Mouse (Mus musculus) heart, adult 2 months (tissue): ENCODE data around the gene Limch1. TPM values are rescaled to one million over a fixed set of nuclear protein-coding genes. Genes with fewer than 3 reads are reported as not detected.

Experiments
- DNase-seq, 2 experiments: peaks; one replicate each; pipeline ENCODE4 v3.0.0; 2021
- H3K27ac ChIP-seq: fragments of 200-600 bp; 2 replicates; pipeline ENCODE4 v1.8.1; 2022
- H3K27me3 ChIP-seq: fragments of 200-500 bp; 2 replicates; pipeline ENCODE4 v1.6.1; 2012; ENCODE audit warnings: mild to moderate bottlenecking, low read length, inconsistent platforms, mixed read lengths; ENCODE audit not compliant: control insufficient read depth, insufficient read depth
- H3K36me3 ChIP-seq: fragments of 200-500 bp; 2 replicates; pipeline ENCODE4 v1.6.1; 2012; ENCODE audit warnings: low read length, inconsistent platforms; ENCODE audit not compliant: control insufficient read depth, insufficient read depth
- H3K4me1 ChIP-seq: fragments of 200-500 bp; 2 replicates; pipeline ENCODE4 v1.6.1; 2011; ENCODE audit warnings: low read length; ENCODE audit not compliant: control insufficient read depth, insufficient read depth
- H3K4me3 ChIP-seq: fragments of 200-600 bp; 2 replicates; pipeline ENCODE4 v1.8.1; 2022
- H3K79me2 ChIP-seq: fragments of 200-500 bp; replicated peaks from 2 replicates; pipeline ENCODE4 v1.6.1; 2012; ENCODE audit warnings: mild to moderate bottlenecking, inconsistent platforms, low read length, moderate library complexity, mixed read lengths; ENCODE audit not compliant: control insufficient read depth, insufficient read depth
- H3K9ac ChIP-seq: fragments of 200-500 bp; 2 replicates; pipeline ENCODE4 v1.6.1; 2012; ENCODE audit warnings: low read depth, mild to moderate bottlenecking, control low read depth, inconsistent platforms, low read length, mixed read lengths
- CTCF ChIP-seq: fragments of 200-600 bp; IDR thresholded peaks from 2 replicates; pipeline ENCODE4 v1.8.1; 2022; ENCODE audit warnings: antibody characterized with exemption, mild to moderate bottlenecking, moderate library complexity
- EP300 ChIP-seq: fragments of 200-500 bp; IDR thresholded peaks from 2 replicates; pipeline ENCODE4 v1.6.1; 2011; ENCODE audit warnings: low read depth, low read length, control low read depth; ENCODE audit not compliant: insufficient read depth
- POLR2A ChIP-seq: fragments of 200-500 bp; IDR thresholded peaks from 2 replicates; pipeline ENCODE4 v1.6.1; 2011; ENCODE audit warnings: mild to moderate bottlenecking, low read depth, low read length, control low read depth; ENCODE audit not compliant: insufficient read depth
- WGBS: fragments of 180-500 bp; shearing (Covaris S2); methylation state at CpG from one replicate; pipeline ENCODE4 v1.1.7; 2018; 5-methylcytosine and 5-hydroxymethylcytosine counted together
- intact Hi-C: fragments of 180-260 bp; cut with DNase I; formaldehyde crosslinking; loops from one replicate; pipeline ENCODE4 v1.15.1; 2025
- microRNA-seq, 2 experiments: library from miRNA; unstranded; fragments of <30 nt; microRNA quantifications; one replicate each; pipeline ENCODE4 v1.2.0; 2021
- polyA plus RNA-seq: library from polyadenylated mRNA; depleted of rRNA; stranded (reverse); fragments of >200 nt; gene quantifications from 2 replicates; pipeline ENCODE4 v1.2.3, GENCODE M21; 2012; rRNA removed
- total RNA-seq, 2 experiments: library from RNA; stranded (reverse); gene quantifications; 2 replicates each; pipeline ENCODE4 v1.2.3; 2021

The Limch1 gene
- total and polyA plus RNA-seq, 3 experiments: 60.2 to 277 (median 230) TPM

DNA sequence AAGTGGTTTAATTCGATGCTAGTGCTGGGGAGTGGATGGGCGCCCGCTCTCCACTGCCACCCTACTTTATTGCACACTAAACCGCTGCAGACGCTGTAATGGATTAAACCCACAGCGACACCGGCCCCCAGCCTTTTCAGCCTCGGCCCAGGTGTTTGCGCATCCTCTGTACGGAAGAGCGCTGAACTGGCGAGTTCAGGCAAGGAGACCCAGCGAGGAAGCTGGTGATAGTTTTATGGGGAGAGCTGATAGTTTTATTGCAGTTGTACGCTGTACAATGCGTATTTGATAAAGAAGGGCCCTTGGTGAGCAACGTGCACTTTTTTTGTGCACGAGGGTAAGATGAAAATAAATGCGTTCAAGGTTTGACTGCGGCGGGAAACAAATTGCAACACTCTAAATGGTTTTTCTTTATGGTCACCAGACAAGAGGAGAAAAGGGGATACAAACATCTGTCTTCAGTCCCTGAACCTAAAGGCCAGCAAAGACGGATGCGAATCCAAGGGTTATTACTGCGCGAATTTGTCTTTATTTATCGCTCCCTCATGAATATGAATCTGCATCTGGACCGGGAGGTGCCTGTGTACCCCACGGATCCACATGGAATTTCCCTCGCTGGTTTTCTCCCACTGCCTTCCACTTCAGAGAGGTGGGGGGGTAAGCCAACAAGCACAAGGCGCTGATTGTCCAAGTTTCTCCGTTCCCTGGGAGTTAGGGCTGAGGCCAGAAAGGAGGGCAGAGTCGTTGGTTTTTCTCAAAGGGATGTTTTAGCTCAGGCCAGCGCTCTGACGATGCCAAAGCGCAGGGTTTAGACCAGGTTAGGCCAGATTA is 355.2 kb downstream of the Limch1 start:
- no peak overlapping the region for H3K4me3 ChIP-seq
- no peak overlapping the region for H3K27ac ChIP-seq
- WGBS: 9% methylated on average over 34 of the region's 34 CpGs
- H3K4me1 ChIP-seq: no peaks in the 10 kb centered on the region; the same call in 1 of the 2 replicates
- intact Hi-C loops: no loop called here
- no peaks in the 10 kb centered on the region for H3K79me2 ChIP-seq
- no peak overlapping the region for H3K9ac ChIP-seq
- peak in 1 of 2 experiments; percentile 17 for DNase-seq
- H3K27me3 ChIP-seq: peaks cover 37% of the 10 kb centered on the region
- no peaks in the 10 kb centered on the region for H3K36me3 ChIP-seq
- TF ChIP-seq CTCF (no peak), POLR2A (no peak), EP300 (no peak)

DNA sequence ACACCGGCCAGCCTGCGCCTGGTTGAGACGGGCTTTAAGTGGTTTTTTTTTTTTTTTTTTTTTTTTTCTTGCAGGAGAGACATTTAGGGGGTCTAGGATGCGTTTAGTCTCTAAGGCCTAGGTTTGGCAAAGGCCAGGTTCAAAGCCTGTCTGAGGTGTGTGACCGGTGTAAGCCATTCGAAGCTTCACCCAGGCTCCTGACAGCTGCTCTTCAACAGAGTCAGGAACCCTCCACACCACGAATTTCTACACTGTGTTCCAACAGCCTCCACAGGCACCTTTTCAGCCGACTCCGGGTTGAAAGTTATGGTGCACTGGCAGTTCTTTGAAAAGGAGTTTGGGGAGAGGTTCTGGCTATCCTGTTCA is 355.8 kb downstream of the Limch1 start:
- TF ChIP-seq CTCF: no peak
- no peak for TF ChIP-seq POLR2A
- no peak for TF ChIP-seq EP300
- H3K36me3 ChIP-seq: no peaks in the 10 kb centered on the region
- intact Hi-C loops: no loop called here
- H3K9ac ChIP-seq: no peak overlapping the region
- DNase-seq: no peak
- H3K27ac ChIP-seq: no peak overlapping the region
- H3K4me3 ChIP-seq: no peak overlapping the region
- H3K4me1 ChIP-seq: no peaks in the 10 kb centered on the region; the same call in 1 of the 2 replicates
- H3K27me3 ChIP-seq: peaks cover 32% of the 10 kb centered on the region
- WGBS: 11% methylated on average over 9 of the region's 9 CpGs
- no peaks in the 10 kb centered on the region for H3K79me2 ChIP-seq

DNA sequence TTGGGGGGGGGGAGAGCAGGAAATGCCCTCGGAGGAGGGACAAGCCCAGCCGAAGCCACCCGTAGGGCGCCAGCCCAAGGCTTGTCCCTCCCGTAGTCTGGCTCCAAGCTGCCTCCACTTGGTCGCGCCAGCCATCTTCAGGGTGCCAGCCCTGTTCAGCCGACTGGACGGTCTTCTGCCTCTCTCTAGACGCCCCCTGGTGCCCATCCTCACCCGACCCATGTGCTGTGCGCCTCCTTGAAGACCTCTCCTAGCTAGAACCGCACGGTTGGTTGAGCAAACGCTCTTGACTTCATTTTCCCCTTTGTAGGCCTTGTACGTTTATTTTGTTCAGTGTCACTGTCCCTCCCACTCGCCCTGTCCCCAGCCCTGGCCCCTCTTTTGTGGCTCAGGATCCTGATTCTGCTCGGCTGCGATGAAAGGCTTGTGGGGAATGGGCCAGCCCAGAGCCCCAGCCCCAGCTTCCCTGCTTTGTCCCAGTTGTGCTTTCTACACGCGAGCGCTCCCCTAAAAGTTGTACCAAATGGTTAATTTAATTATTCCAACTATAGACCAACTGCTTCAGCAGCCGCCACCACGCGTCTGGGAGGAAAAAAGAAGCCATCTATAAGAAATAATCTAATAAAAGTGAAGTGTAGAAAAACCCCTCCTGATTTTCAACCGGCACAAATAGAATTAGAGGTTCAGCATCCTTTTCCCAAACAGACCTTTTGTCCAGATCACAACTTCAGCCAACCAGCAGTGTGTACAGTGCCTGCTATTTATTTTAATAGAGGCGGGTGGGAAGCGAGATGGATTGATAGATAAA is 356.4 kb downstream of the Limch1 start:
- TF ChIP-seq POLR2A (no peak), EP300 (no peak), CTCF (no peak)
- no peak overlapping the region for H3K9ac ChIP-seq
- 6% methylated on average over 28 of the region's 28 CpGs for WGBS
- H3K36me3 ChIP-seq: no peaks in the 10 kb centered on the region
- H3K27ac ChIP-seq: no peak overlapping the region
- H3K79me2 ChIP-seq: no peaks in the 10 kb centered on the region
- no peaks in the 10 kb centered on the region; the same call in 1 of the 2 replicates for H3K4me1 ChIP-seq
- intact Hi-C loops: no loop called here
- no peak for DNase-seq
- peaks cover 29% of the 10 kb centered on the region for H3K27me3 ChIP-seq
- H3K4me3 ChIP-seq: no peak overlapping the region

DNA sequence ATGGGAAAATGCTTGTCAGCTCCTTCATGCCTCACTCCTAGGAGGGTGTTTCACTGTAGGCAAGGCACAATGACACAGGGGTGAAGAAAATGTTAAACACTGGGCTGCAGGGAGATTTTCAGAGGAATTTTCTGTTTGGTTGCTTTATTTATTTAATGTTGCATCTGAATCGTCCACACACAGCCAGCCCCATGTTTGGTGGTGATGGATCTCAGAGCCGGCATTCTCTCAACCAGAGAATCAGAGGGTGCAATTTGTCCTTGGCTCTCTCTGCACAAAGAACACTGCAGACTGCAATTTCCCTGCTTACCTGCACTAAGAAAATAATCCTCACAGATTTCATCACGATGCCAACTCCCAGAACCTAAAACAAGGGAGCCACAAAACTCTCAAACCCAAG is 357.4 kb downstream of the Limch1 start:
- intact Hi-C loops: no loop called here
- Histone ChIP-seq H3K27ac (no peak overlapping the region), H3K79me2 (no peaks in the 10 kb centered on the region), H3K27me3 (peaks cover 22% of the 10 kb centered on the region), H3K4me1 (no peaks in the 10 kb centered on the region), H3K36me3 (no peaks in the 10 kb centered on the region), H3K9ac (no peak overlapping the region), H3K4me3 (no peak overlapping the region)
- no peak for DNase-seq
- TF ChIP-seq EP300 (no peak), CTCF (no peak), POLR2A (no peak)
- WGBS: 21% methylated on average over 3 of the region's 3 CpGs

DNA sequence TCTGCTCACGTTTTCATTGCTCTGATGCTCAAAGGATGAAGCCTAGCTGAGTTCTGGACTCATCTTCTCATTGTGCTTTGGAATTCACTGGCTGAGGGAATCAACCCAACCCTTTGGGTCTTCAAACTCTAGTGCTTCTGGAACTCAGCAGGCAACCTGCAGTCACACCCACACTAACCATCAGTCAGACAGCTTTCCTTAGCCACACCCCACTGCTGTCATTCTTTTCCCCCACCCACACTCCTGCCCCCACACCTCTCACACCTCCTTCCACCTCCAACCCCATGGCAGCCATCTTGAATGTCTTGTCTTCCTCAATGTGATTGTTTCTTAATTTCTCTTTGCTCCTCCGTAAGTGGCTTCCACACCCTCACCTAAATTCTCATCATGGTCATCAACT is 360.6 kb downstream of the Limch1 start:
- no peaks in the 10 kb centered on the region for H3K79me2 ChIP-seq
- peaks cover 10% of the 10 kb centered on the region for H3K27me3 ChIP-seq
- TF ChIP-seq POLR2A: no peak
- TF ChIP-seq CTCF: no peak
- TF ChIP-seq EP300: no peak
- WGBS: 72% methylated on average over 2 of the region's 2 CpGs
- intact Hi-C loops: no loop called here
- no peak overlapping the region for H3K4me3 ChIP-seq
- no peak overlapping the region for H3K27ac ChIP-seq
- no peaks in the 10 kb centered on the region for H3K4me1 ChIP-seq
- H3K36me3 ChIP-seq: no peaks in the 10 kb centered on the region
- no peak overlapping the region for H3K9ac ChIP-seq
- no peak for DNase-seq

Small RNAs within 50 kb of the gene (microRNA-seq; reads per million reads assigned to microRNA genes)
- 0 reads per million in 2 experiments for gene Gm23841

Other genes with a start within 250 kb of the Limch1 start
- 10 to 100 TPM; 39.9 to 40.0 TPM for gene Apbb2, start 127.0 kb upstream of the Limch1 start, total RNA-seq
- gene Apbb2, start 127.0 kb upstream of the Limch1 start, polyA plus RNA-seq: 26.7 and 32.4 TPM in 2 replicates
- 10 to 100 TPM in 1 of 2 experiments, 1 to 10 TPM in 1; 7.2 to 10.3 TPM for gene Uchl1, start 69.7 kb upstream of the Limch1 start, total RNA-seq
- gene Uchl1, start 69.7 kb upstream of the Limch1 start, polyA plus RNA-seq: 13.4 and 20.8 TPM in 2 replicates